In the genomic region with DNA sequence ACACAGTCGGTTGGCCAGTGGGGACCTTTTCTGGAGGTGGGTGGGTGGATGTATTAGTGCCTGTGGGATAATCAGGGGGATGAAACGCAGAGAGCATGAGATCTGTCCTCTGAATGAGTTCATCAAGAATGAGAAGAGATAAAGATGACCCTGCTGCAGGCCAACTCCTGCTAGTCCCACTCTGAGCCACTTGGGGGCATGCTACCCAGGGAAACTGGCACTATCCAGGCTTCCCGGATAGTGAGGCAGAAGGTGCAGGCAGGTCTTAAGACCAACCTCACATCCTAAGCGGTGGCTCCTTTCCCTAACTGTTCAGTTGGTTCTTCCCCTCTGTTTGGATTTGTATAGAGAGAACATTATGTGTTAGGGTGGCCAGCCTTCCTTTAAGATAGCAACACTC, we compare ENCODE assay signal across 11 mouse cellular contexts.
DNase-seq lines count a peak whose midpoint lies in the region; ATAC-seq and TF ChIP-seq lines count a peak whose summit lies in the region.
"Had no signal": no experiment of that assay in that cellular context is flagged by ENCODE, and none has a peak within 500 bp of the region (broad histone marks: within the 10 kb centered on the region; RNA-seq: fewer than 3 reads in every experiment).

No protein-coding gene starts in this region.

- DNase-seq in heart, postnatal 25 days (ENCODE audit: low spot score) = no peak
- peak; percentile 72 for DNase-seq in brain, adult 2 months (ENCODE audit: low read depth, low spot score)
- peak; percentile 17 to 44 for DNase-seq in layer of hippocampus, adult 18-20 months (ENCODE audit: low spot score in 2 of 2)
- peak; percentile 33 for DNase-seq in ovary, postnatal 14 days (ENCODE audit: low spot score)
- DNase-seq in natural killer cell, adult 2 months (ENCODE audit: low spot score in 2 of 2) = no peak
- no peak for DNase-seq in urinary bladder, adult 2 months (ENCODE audit: low spot score)

- H3K9me3 ChIP-seq in heart, embryonic 16.5 days (replicated peaks; ENCODE audit: control insufficient read depth, low read length) = no peaks in the 10 kb centered on the region
- H3K9me3 ChIP-seq in E14TG2a.4 (ENCODE audit: low read length) = no peaks in the 10 kb centered on the region
- H3K9me3 ChIP-seq: neural tube, embryonic 13.5 days had no signal

- peaks cover 2% of the 10 kb centered on the region; the same call in 1 of the 2 replicates for H3K4me1 ChIP-seq in heart, embryonic 16.5 days (ENCODE audit: control insufficient read depth, insufficient read depth, low read length)
- no peaks in the 10 kb centered on the region for H3K4me1 ChIP-seq in E14TG2a.4 (replicated peaks; ENCODE audit: low read depth, low read length)

- no peaks in the 10 kb centered on the region for H3K27me3 ChIP-seq in heart, embryonic 16.5 days (ENCODE audit: control insufficient read depth, insufficient read depth, low read length)
- peaks cover 3% of the 10 kb centered on the region; the same call in 1 of the 2 replicates for H3K27me3 ChIP-seq in E14TG2a.4 (ENCODE audit: insufficient read depth, low read length)
- H3K27me3 ChIP-seq: neural tube, embryonic 13.5 days had no signal

- TF ChIP-seq CTCF in E14TG2a.4 (conservative IDR thresholded peaks at IDR 0.05; ENCODE audit: low read length) = peak; percentile 38

- no peak overlapping the region for H3K9ac ChIP-seq in heart, embryonic 16.5 days (ENCODE audit: low read length)
- H3K9ac ChIP-seq: neural tube, embryonic 13.5 days had no signal

- intact Hi-C loops in heart, postnatal 25 days (cut with DNase I) = no loop called here

- 0 out of 2 replicates have a peak, but pooled peaks have one; percentile 32 for ATAC-seq in heart, embryonic 16.5 days (replicated peaks; ENCODE audit: extremely low read depth, insufficient read depth, low FRiP score)

- WGBS in heart, embryonic 16.5 days = 47% methylated on average over 4 of the region's 4 CpGs

- no peak overlapping the region for H3K27ac ChIP-seq in heart, embryonic 16.5 days (ENCODE audit: low read length)
- H3K27ac ChIP-seq: neural tube, embryonic 13.5 days had no signal

- no peaks in the 10 kb centered on the region for H3K36me3 ChIP-seq in heart, embryonic 16.5 days (ENCODE audit: control insufficient read depth, insufficient read depth)
- H3K36me3 ChIP-seq in E14TG2a.4 (ENCODE audit: insufficient read depth, low read length) = no peaks in the 10 kb centered on the region
- H3K36me3 ChIP-seq: G1E; neural tube, embryonic 13.5 days had no signal

- no peak overlapping the region for H3K4me3 ChIP-seq in heart, embryonic 16.5 days (ENCODE audit: low read length)
- H3K4me3 ChIP-seq in E14TG2a.4 (replicated peaks; ENCODE audit: low read length) = no peak overlapping the region
- H3K4me3 ChIP-seq: erythroblast, embryonic 14.5 days; neural tube, embryonic 13.5 days had no signal

- no peak overlapping the region for H3K4me2 ChIP-seq in heart, embryonic 16.5 days (ENCODE audit: low read depth, low read length)
- H3K4me2 ChIP-seq: neural tube, embryonic 13.5 days had no signal

Comparison
In these comparisons a context has a peak if more than half of its experiments do, and no peak if none do; other contexts are left out.
1. DNase-seq: peak in brain, adult 2 months (single experiment), layer of hippocampus, adult 18-20 months (2 of 2) and ovary, postnatal 14 days (single experiment); none in heart, postnatal 25 days (single experiment), natural killer cell, adult 2 months (0 of 2) and urinary bladder, adult 2 months (single experiment).